Mouse (Mus musculus): ENCODE measurements around the gene Pax4.

DNA sequence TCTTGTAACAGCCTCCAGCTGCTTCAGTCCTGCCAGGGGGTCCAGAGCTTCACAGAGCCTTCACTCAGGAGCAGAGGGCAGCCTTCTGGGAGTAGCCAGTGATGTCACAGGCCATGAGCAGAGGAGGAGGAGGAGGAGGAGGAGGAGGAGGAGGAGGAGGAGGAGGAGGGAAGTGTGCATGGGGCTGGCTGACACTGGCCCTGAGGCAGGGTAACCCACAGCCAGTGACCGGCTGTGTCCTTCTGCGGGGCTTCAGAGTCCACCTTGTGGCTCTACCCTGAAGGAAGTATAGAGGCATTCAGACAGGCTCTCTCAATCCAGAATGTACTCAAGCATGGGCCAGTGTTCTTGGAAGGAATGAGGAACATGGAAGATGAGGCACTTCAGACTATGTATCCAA lies at the start of gene Pax4:
- TF ChIP-seq CTCF (IDR thresholded peaks at IDR 0.05; ENCODE audit: control insufficient read depth, insufficient read depth, insufficient replicate concordance, low read depth, low read length) (no peak), POLR2A (IDR thresholded peaks at IDR 0.05; ENCODE audit: control insufficient read depth, low read depth, low read length) (no peak)

All from testis, adult 2 months (tissue).